10 mouse cellular contexts compared by ENCODE assay signal in the genomic region with DNA sequence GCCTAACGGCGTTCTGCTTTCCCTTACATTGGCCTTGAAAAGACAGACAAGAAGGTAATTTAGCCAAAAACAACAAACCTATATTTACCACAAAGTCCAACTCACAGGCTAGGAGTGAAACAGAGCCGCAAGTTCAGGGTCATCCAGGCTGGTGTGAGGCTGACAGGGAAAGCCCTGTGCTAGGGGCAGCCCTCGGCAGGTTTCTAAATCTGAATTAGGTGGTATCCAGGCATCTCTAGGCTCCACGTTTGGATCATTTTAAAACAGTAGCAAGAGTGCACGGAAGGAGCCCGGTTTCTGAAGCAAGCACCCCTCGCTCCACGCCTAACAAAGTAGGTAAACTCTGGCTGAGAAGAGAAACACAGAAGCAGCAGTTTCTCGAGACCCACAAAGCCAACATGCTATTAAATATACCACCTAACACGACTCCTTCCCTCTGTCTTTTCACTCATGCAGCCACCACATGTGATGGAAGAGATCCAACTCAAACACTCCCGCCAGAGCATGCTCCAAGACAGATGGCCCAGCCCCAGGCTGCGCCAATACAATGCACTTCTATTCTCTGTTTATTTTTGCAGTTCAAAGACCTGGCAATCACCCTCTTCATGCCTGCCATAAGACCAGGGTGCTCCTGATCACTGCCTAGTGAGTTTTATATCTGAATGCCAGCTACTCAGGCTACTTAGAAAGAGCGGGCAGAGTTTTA.
DNase-seq lines count a peak whose midpoint lies in the region; ATAC-seq and TF ChIP-seq lines count a peak whose summit lies in the region.
"Had no signal": no experiment of that assay in that cellular context is flagged by ENCODE, and none has a peak within 500 bp of the region (broad histone marks: within the 10 kb centered on the region; RNA-seq: fewer than 3 reads in every experiment).

No protein-coding gene starts in this region.

- no peak for ATAC-seq in midbrain, embryonic 16.5 days
- peak; percentile 83 for ATAC-seq in hindbrain, embryonic 16.5 days

- WGBS in midbrain, embryonic 10.5 days = 87% methylated on average over 14 of the region's 14 CpGs
- WGBS in midbrain, embryonic 16.5 days = 74% methylated on average over 14 of the region's 14 CpGs
- 62% methylated on average over 14 of the region's 14 CpGs for WGBS in hindbrain, embryonic 16.5 days

- TF ChIP-seq CTCF in gastrocnemius, adult 2 months (IDR thresholded peaks at IDR 0.05) = no peak

- no peak overlapping the region for H3K4me3 ChIP-seq in gastrocnemius, adult 2 months
- H3K4me3 ChIP-seq in midbrain, embryonic 10.5 days = no peak overlapping the region
- H3K4me3 ChIP-seq in midbrain, embryonic 16.5 days (ENCODE audit: low read depth, low read length) = no peak overlapping the region
- H3K4me3 ChIP-seq in hindbrain, embryonic 16.5 days (ENCODE audit: low read length) = no peak overlapping the region

- DNase-seq in gastrocnemius, postnatal 14 days = peak; percentile 14
- DNase-seq in gastrocnemius, adult 2 months = no peak
- no peak for DNase-seq in midbrain, embryonic 10.5 days (ENCODE audit: low spot score)
- peak; percentile 5 for DNase-seq in ovary, postnatal 36 days (ENCODE audit: low spot score)
- no peak for DNase-seq in urinary bladder, adult 2 months (ENCODE audit: low spot score)
- DNase-seq in right cerebral cortex, postnatal 25 days = no peak

- intact Hi-C loops in gastrocnemius, postnatal 14 days (cut with DNase I; ENCODE audit: low total_unique reads) = no loop called here
- intact Hi-C loops in gastrocnemius, adult 2 months (cut with DNase I) = no loop called here

- H3K4me1 ChIP-seq in midbrain, embryonic 10.5 days = no peaks in the 10 kb centered on the region
- no peaks in the 10 kb centered on the region for H3K4me1 ChIP-seq in midbrain, embryonic 16.5 days (ENCODE audit: control insufficient read depth, insufficient read depth, low read length)
- H3K4me1 ChIP-seq in hindbrain, embryonic 16.5 days (ENCODE audit: control insufficient read depth, insufficient read depth, low read depth, low read length) = no peaks in the 10 kb centered on the region

- H3K27me3 ChIP-seq in midbrain, embryonic 10.5 days (ENCODE audit: low read depth, poor library complexity, severe bottlenecking) = no peaks in the 10 kb centered on the region
- no peaks in the 10 kb centered on the region for H3K27me3 ChIP-seq in midbrain, embryonic 16.5 days (ENCODE audit: control insufficient read depth, insufficient read depth, low read depth, low read length)
- H3K27me3 ChIP-seq in hindbrain, embryonic 16.5 days (replicated peaks; ENCODE audit: control insufficient read depth, insufficient read depth, low read length) = no peaks in the 10 kb centered on the region
- H3K27me3 ChIP-seq: CH12.LX had no signal

- H3K27ac ChIP-seq in gastrocnemius, adult 2 months = no peak overlapping the region
- 0 out of 2 replicates have a peak overlapping the region, but pooled peaks have one; percentile 17 for H3K27ac ChIP-seq in midbrain, embryonic 10.5 days (replicated peaks)
- no peak overlapping the region for H3K27ac ChIP-seq in midbrain, embryonic 16.5 days (ENCODE audit: low read length)
- H3K27ac ChIP-seq in hindbrain, embryonic 16.5 days (ENCODE audit: low read depth, low read length) = no peak overlapping the region
- H3K27ac ChIP-seq: macrophage had no signal

- H3K9me3 ChIP-seq in midbrain, embryonic 10.5 days (replicated peaks) = no peaks in the 10 kb centered on the region
- H3K9me3 ChIP-seq in midbrain, embryonic 16.5 days (replicated peaks; ENCODE audit: control insufficient read depth, low read length, poor library complexity, severe bottlenecking) = no peaks in the 10 kb centered on the region
- H3K9me3 ChIP-seq in hindbrain, embryonic 16.5 days (ENCODE audit: control insufficient read depth, low read length) = no peaks in the 10 kb centered on the region

- no peak overlapping the region for H3K9ac ChIP-seq in midbrain, embryonic 16.5 days (ENCODE audit: low read depth, low read length)
- no peak overlapping the region for H3K9ac ChIP-seq in hindbrain, embryonic 16.5 days (ENCODE audit: low read depth, low read length)

- H3K36me3 ChIP-seq in midbrain, embryonic 10.5 days = no peaks in the 10 kb centered on the region
- H3K36me3 ChIP-seq in midbrain, embryonic 16.5 days (ENCODE audit: control insufficient read depth, insufficient read depth, low read length) = no peaks in the 10 kb centered on the region
- no peaks in the 10 kb centered on the region for H3K36me3 ChIP-seq in hindbrain, embryonic 16.5 days (ENCODE audit: control insufficient read depth, insufficient read depth, low read length)

- H3K4me2 ChIP-seq in midbrain, embryonic 16.5 days (ENCODE audit: low read length) = no peak overlapping the region
- H3K4me2 ChIP-seq in hindbrain, embryonic 16.5 days (ENCODE audit: low read length) = no peak overlapping the region

Comparison
In these comparisons a context has a peak if more than half of its experiments do, and no peak if none do; other contexts are left out.
1. DNase-seq: peak in gastrocnemius, postnatal 14 days (single experiment) and ovary, postnatal 36 days (single experiment); none in gastrocnemius, adult 2 months (single experiment), midbrain, embryonic 10.5 days (single experiment), urinary bladder, adult 2 months (single experiment) and right cerebral cortex, postnatal 25 days (single experiment).